Mouse (Mus musculus) embryonic facial prominence, embryonic 10.5 days (tissue): Measurements from ENCODE around the gene Foxs1. TPM values are rescaled to one million over a fixed set of nuclear protein-coding genes. Genes with fewer than 3 reads are reported as not detected.

Experiments
- DNase-seq: peaks from one replicate; pipeline ENCODE4 v3.0.0-alpha.2; 2017; ENCODE audit warnings: low spot score
- H3K27ac ChIP-seq: fragments of 300-500 bp; sonication (generic); replicated peaks from 2 replicates; pipeline ENCODE4 v1.5.1; 2016; ENCODE audit warnings: mild to moderate bottlenecking
- H3K27me3 ChIP-seq: fragments of 300-500 bp; sonication (generic); replicated peaks from 2 replicates; pipeline ENCODE4 v1.6.1; 2016; ENCODE audit warnings: low read depth, mild to moderate bottlenecking; ENCODE audit not compliant: poor library complexity, severe bottlenecking
- H3K36me3 ChIP-seq: fragments of 300-500 bp; sonication (generic); replicated peaks from 2 replicates; pipeline ENCODE4 v1.6.1; 2016; ENCODE audit warnings: mild to moderate bottlenecking, moderate library complexity
- H3K4me1 ChIP-seq: fragments of 300-500 bp; sonication (generic); 2 replicates; pipeline ENCODE4 v1.6.1; 2016
- H3K4me3 ChIP-seq: fragments of 300-500 bp; sonication (generic); 2 replicates; pipeline ENCODE4 v1.5.1; 2016; ENCODE audit warnings: mild to moderate bottlenecking, moderate library complexity
- H3K9me3 ChIP-seq: fragments of 300-500 bp; sonication (generic); 2 replicates; pipeline ENCODE4 v1.6.1; 2016; ENCODE audit warnings: mild to moderate bottlenecking
- WGBS: fragments of 180-500 bp; shearing (Covaris S2); methylation state at CpG from one replicate; pipeline ENCODE4 v1.1.7; 2016; 5-methylcytosine and 5-hydroxymethylcytosine counted together
- polyA plus RNA-seq: library from polyadenylated mRNA; unstranded; fragments of >200 nt; fragmentation: Nextera tagmentation; extraction: Ambion mirVana; gene quantifications from 2 replicates; pipeline ENCODE4 v1.2.1, GENCODE M21; 2016

The Foxs1 gene
- polyA plus RNA-seq, 1 experiment from 2014 or later, result 0.45 TPM

DNA sequence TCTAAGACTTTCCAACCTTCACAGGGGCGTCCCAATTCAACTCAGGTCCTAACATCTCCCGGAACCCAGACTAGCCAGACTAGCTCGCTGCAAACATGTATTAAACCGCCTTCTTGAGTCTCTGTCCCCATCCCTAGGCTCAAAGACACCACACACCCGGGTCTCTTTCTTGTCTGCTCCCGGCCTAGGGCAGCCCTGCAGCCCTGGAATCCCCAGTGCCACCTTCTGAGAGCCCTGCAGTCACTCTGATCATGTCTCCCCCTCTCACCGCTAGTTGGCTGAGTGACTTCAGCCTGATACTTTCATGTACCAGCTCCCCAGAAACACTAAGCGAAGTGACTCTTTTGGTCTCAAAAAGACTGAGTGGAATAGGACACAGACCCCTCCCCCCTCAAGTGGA lies 10.6 kb upstream of the Foxs1 start:
- 6% methylated on average over 8 of the region's 8 CpGs for WGBS
- Histone ChIP-seq H3K27me3 (peaks cover 100% of the 10 kb centered on the region), H3K4me3 (peak overlapping the region; percentile 60)

DNA sequence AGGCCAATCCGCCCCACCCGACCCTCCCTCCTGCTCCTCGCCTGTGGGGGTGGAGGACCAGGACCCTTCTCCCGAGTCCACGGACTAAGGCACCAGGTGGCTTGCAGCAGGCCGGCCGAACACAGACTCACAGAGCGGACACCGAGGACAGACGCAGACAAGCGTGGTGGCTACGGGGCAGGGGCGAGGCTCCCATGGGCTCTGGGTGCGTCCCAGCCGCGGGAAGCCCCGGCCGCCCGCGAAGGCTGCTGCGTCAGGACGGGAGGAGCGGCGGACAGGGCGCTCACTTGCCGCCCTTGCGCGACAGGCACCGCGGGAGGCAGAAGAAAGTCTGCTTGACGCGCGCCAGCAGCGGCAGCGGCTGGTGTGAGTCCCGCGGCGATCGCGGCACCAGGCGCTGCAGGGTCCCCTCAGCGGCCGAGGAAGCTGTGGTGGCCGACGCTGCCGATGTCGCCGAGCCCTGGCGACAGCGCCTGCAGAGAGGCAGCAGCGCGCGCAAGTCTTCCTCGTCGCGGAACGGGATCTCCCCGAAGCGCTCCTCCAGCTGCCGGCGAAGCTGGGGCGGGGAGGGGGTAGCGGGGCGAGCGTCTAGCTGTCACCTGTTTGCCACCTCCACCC lies 10.0 kb upstream of the Foxs1 start:
- DNase-seq, result peak; percentile 55
- peaks cover 30% of the 10 kb centered on the region for H3K4me1 ChIP-seq
- WGBS, result 1% methylated on average over 65 of the region's 65 CpGs
- H3K36me3 ChIP-seq, result no peaks in the 10 kb centered on the region
- peaks cover 100% of the 10 kb centered on the region for H3K27me3 ChIP-seq
- H3K4me3 ChIP-seq, result peak overlapping the region; percentile 60
- peak overlapping the region; percentile 26; the same call in 1 of the 2 replicates for H3K27ac ChIP-seq
- no peaks in the 10 kb centered on the region for H3K9me3 ChIP-seq

More for the DNA sequence above, 10.6 kb upstream of the Foxs1 start:
- DNase-seq, result no peak
- Histone ChIP-seq H3K27ac (no peak overlapping the region), H3K36me3 (no peaks in the 10 kb centered on the region), H3K4me1 (peaks cover 30% of the 10 kb centered on the region), H3K9me3 (no peaks in the 10 kb centered on the region)

DNA sequence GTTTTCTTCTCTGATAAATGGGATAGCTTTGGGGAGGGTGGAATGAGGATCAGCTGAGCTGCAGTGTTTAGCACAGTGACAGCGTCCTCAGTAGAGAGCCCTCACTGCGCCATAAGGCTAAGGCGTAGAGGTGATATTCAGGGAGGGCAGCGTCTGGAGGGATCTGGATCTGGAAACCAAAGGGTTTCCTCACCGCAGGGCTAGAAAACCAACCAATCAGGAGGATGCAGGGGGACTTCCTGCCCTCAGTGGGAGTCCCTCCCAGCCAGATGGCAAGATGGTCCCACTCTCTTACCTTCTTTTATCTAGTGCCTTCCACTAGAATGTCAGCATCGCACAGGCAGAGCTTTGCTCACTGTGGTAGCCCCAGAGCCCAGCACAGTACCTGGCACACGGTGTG lies 8.8 kb upstream of the Foxs1 start:
- Histone ChIP-seq H3K4me1 (peaks cover 22% of the 10 kb centered on the region), H3K9me3 (no peaks in the 10 kb centered on the region), H3K4me3 (no peak overlapping the region), H3K27me3 (peaks cover 87% of the 10 kb centered on the region), H3K36me3 (no peaks in the 10 kb centered on the region), H3K27ac (no peak overlapping the region)
- DNase-seq, result no peak
- WGBS, result 33% methylated on average over 7 of the region's 7 CpGs

DNA sequence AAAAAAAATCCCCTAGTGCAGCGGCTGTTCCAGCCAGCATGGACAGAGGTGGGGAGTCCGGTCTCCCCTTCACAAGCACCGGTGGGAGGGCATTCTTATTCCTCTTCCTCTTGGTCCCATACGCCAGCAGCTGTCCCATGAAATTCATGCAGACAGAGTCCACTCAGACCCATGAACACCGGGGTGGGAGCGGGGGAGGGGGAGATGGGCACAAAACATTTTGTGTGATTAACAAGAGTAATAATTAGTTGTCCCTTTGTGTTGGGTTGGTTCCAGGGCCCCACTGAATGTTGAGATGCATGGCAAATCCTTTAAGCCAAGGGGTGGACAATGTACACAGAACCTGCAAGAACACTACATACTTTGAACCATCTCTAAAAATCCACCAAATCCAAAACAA lies 8.1 kb upstream of the Foxs1 start:
- no peak for DNase-seq
- peaks cover 86% of the 10 kb centered on the region for H3K27me3 ChIP-seq
- no peaks in the 10 kb centered on the region for H3K9me3 ChIP-seq
- no peak overlapping the region for H3K27ac ChIP-seq
- no peak overlapping the region for H3K4me3 ChIP-seq
- H3K4me1 ChIP-seq, result peaks cover 20% of the 10 kb centered on the region
- WGBS, result 82% methylated on average over 6 of the region's 6 CpGs
- H3K36me3 ChIP-seq, result no peaks in the 10 kb centered on the region

DNA sequence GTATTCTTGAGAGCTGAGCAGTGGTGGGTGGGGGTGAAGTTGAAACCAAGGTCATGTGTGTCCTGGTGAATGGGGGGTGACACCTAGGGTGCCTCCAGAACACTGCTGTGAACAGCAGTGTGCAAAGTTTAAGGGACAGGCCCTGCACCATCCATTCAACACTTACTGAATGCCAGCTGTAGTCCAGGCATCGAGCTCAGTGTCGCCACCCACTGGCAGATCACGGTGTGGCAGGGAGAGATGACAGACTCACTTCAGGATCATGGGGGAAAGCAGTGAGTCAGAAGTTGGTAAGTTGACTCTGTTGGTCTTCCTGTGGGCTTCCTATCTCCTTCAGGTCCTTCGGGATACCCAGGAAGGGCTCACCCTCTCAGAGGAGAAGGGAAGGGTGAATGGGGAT lies 6.8 kb upstream of the Foxs1 start:
- no peak overlapping the region for H3K27ac ChIP-seq
- H3K4me1 ChIP-seq, result peaks cover 26% of the 10 kb centered on the region
- peaks cover 83% of the 10 kb centered on the region for H3K27me3 ChIP-seq
- peak; percentile 65 for DNase-seq
- no peaks in the 10 kb centered on the region for H3K9me3 ChIP-seq
- no peaks in the 10 kb centered on the region for H3K36me3 ChIP-seq
- no peak overlapping the region for H3K4me3 ChIP-seq
- 16% methylated on average over 4 of the region's 4 CpGs for WGBS

DNA sequence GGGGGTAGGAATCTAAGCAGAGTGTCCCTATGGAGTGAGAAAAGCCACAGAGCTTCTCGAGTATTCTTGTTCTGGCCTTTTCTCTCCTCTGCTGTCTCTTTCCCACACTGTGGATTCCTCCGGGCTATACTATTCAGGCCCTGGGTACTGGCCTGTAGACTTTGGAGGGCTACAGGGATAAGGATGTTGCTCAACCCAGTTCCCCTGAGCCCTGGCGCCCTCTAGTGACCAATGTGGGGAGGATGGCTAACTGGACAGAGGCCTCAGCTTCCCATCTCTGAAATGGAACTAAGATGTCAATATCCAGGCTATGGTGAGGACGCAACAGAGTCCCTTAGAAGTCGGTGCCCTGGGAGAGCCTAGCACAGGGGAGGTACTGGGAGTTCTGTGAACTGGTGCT lies 606 bp upstream of the Foxs1 start:
- WGBS, result 22% methylated on average over 5 of the region's 5 CpGs
- H3K9me3 ChIP-seq, result no peaks in the 10 kb centered on the region
- H3K4me1 ChIP-seq, result peaks cover 53% of the 10 kb centered on the region
- peaks cover 28% of the 10 kb centered on the region for H3K27me3 ChIP-seq
- no peaks in the 10 kb centered on the region for H3K36me3 ChIP-seq
- DNase-seq, result peak; percentile 74
- H3K27ac ChIP-seq, result peak overlapping the region; percentile 10; the same call in 1 of the 2 replicates
- H3K4me3 ChIP-seq, result no peak overlapping the region

DNA sequence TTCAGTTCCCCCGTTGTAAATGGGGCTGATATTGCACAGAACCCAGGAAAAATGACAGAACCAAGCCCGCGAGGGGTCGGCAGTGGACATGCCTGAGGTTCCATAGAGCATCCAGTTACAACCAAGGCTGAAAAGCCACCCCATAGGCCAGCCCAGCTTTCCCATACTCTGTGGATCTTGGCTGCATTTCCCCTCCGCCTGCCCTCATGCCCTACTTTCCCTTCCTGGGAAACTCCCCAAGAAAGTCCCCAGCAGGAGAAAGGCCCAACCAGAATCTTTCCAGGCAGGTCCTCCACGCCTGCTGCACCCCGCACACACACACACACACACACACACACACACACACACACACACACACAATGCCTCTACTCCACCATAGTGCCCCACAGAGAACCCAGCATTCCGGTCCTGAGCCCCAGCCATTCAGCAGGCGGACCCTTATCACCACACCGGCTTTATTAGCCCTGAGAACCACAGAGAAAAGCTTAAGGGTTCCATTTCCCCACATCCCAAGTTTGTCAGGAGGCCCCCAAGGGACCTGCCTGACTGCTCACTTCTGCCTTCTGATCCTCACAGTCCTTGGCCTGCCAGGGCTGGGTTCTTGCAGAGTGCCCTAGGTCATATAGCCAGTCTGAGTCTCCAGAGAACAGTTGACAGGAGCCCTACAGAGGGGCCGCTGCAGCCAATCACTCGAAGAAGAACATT lies 1.4 kb downstream of the Foxs1 start:
- Histone ChIP-seq H3K9me3 (no peaks in the 10 kb centered on the region), H3K27ac (peak overlapping the region; percentile 44; the same call in 1 of the 2 replicates), H3K36me3 (no peaks in the 10 kb centered on the region), H3K4me1 (peaks cover 73% of the 10 kb centered on the region), H3K27me3 (peaks cover 21% of the 10 kb centered on the region), H3K4me3 (no peak overlapping the region)
- 73% methylated on average over 12 of the region's 12 CpGs for WGBS
- DNase-seq, result no peak

DNA sequence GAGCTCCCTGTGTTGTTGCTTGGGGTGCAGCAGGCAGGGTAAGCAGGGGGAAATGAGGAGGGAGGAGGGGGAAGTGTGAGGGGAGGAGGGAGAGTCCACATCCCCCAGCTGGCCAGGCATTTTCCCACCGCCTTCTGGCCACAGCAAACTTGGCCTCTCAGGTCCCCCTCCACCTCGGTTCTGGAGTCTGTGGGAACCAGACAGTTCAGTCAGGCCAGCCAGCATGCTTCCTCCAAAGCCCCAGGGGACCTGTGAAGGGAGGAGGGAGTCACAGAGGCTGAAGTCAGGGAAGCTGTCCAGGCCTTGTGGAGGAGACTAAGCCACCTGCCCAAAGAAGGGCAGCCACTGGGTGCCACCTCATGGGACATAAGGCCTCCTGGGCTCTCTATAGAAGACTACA lies 2.7 kb downstream of the Foxs1 start:
- Histone ChIP-seq H3K4me3 (no peak overlapping the region), H3K9me3 (no peaks in the 10 kb centered on the region), H3K4me1 (peaks cover 83% of the 10 kb centered on the region), H3K36me3 (no peaks in the 10 kb centered on the region), H3K27ac (peak overlapping the region; percentile 63), H3K27me3 (peaks cover 8% of the 10 kb centered on the region; the same call in 1 of the 2 replicates)
- WGBS, result 40% methylated on average over 2 of the region's 2 CpGs
- DNase-seq, result no peak

DNA sequence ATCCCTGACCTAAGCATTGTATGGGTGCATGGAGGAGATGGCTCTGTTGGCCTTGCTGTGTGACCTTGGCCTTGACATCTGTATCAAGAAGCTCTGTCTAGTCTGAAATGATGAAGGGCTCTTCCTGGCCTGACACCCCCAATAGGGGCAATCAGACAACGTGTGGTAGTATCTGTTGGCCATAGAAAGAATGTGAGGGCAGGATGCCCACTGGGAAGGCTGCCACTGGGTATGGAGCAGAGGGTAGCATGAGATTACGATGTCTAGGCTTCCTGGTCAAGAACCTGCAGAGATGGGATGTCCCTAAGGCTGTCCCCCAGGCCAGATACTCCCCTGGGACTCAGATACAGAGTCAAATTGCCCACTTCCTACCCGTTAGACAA lies 4.0 kb downstream of the Foxs1 start:
- no peaks in the 10 kb centered on the region for H3K9me3 ChIP-seq
- H3K4me1 ChIP-seq, result peaks cover 92% of the 10 kb centered on the region
- H3K4me3 ChIP-seq, result no peak overlapping the region
- peaks cover 7% of the 10 kb centered on the region; the same call in 1 of the 2 replicates for H3K27me3 ChIP-seq
- no peak overlapping the region; the same call in 1 of the 2 replicates for H3K27ac ChIP-seq
- 84% methylated on average over 3 of the region's 3 CpGs for WGBS
- no peak for DNase-seq
- no peaks in the 10 kb centered on the region for H3K36me3 ChIP-seq

DNA sequence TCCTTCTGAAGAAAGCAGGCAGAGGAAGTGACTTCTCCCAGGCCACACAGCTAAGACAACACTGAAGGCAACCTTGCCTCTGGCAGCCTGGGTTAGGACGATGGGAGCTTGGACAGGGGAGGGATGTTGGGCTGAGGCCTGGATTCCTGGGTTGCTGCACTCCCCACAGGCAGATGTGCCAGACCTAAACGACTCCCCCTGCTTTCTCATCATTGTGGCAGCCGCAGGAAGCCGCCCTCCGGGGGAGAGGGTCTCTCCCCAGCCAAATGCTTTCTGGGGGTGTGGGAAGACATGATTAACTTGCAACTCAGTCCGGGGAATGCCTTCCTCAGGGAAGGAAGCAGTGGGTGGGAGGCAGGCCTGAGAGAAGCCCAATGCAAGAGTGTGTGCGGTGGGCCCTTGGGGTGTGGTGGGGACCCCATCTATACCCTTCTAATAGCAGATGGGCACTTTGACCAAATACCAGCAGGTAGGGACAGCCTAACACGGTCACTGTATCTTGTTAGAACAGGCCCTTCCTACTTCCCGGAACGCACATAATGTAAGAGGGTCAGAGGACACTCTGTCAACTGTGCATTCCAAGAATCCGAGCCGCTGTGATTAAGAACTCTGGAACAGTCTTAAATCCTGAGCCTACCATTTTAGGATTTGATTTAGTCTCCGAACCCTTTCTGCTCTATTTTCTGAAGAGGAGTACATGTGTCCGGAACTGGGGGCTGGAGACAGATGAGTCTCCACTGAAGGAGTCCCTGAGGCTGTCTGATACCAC lies 4.6 kb downstream of the Foxs1 start:
- Histone ChIP-seq H3K4me1 (peaks cover 94% of the 10 kb centered on the region), H3K27ac (peak overlapping the region; percentile 90), H3K9me3 (no peaks in the 10 kb centered on the region), H3K4me3 (no peak overlapping the region), H3K36me3 (no peaks in the 10 kb centered on the region), H3K27me3 (peaks cover 7% of the 10 kb centered on the region; the same call in 1 of the 2 replicates)
- DNase-seq, result no peak
- WGBS, result 47% methylated on average over 14 of the region's 14 CpGs

DNA sequence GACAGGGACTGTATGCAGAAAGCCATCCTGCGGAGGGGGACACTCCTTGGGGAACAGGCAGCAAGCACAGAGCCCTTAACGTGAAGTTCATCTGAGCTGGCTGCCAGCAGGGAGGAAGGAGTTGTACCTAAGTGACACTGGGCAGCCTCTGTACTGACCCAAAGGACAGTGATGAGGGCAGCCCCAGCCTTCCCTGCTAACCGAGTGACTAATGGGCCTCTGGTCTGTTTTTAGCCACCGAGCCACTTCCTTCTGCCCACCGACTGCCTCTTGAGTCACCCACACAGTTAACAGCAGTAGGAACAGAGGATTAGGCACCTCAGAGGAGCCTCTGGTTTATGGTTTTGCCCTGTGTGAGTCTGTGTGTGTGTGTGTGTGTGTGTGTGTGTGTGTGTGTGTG lies 5.6 kb downstream of the Foxs1 start:
- peaks cover 7% of the 10 kb centered on the region; the same call in 1 of the 2 replicates for H3K27me3 ChIP-seq
- H3K4me1 ChIP-seq, result peaks cover 94% of the 10 kb centered on the region
- H3K36me3 ChIP-seq, result no peaks in the 10 kb centered on the region
- H3K4me3 ChIP-seq, result no peak overlapping the region
- no peak for DNase-seq
- peak overlapping the region; percentile 90 for H3K27ac ChIP-seq
- no peaks in the 10 kb centered on the region for H3K9me3 ChIP-seq
- 53% methylated on average over 5 of the region's 5 CpGs for WGBS

DNA sequence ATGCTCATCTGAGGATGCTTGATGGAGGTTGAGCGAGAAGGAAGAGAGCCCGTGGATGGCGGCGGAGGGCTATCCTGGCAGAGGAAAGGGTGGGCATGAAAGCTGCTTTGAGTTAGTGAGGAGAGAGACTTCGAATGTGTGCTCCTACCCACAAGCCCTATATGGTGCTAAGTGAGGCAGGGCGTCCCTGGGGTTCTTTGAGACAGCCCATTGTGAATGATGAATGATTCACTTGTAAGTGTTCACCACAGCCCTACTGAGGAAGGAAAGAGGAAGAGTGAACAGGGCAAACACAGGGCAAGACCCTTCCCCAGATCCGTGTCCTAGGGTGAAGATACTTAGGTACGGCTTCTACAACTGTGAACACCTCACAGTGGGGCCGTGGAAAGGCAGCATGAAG lies 6.1 kb downstream of the Foxs1 start:
- DNase-seq, result no peak
- no peaks in the 10 kb centered on the region for H3K9me3 ChIP-seq
- peaks cover 95% of the 10 kb centered on the region for H3K4me1 ChIP-seq
- peak overlapping the region; percentile 90 for H3K27ac ChIP-seq
- H3K36me3 ChIP-seq, result no peaks in the 10 kb centered on the region
- H3K4me3 ChIP-seq, result no peak overlapping the region
- 0 out of 2 replicates have a peak, but pooled peaks cover 7% of the 10 kb centered on the region for H3K27me3 ChIP-seq
- WGBS, result 53% methylated on average over 9 of the region's 9 CpGs
